Comparison of ENCODE assay signal across 8 mouse cellular contexts in the genomic region with DNA sequence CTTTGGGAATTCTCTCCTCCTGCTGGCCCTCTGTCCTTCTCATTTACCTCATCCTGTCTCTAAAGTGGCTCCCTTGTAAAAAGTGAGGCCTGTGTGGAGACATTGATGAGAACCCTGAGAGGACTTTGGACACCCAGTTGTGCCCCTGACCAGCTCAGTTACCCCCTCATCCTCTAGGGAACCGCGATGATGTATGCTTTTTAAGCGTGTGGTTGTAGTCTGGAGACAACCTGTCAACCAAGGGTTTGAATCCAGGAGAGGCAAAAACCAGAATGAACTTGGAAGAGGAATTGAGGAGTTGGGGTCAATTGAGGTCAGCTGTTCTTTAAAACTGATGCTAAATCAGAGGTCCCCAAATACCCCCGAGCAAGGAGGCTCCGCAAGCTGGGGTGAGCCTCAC. TPM values are rescaled to one million over a fixed set of nuclear protein-coding genes. Genes with fewer than 3 reads are reported as not detected.
A peak's percentile ranks its signal among the peaks of the same experiment; 100 is the strongest.
DNase-seq lines count a peak whose midpoint lies in the region; ATAC-seq lines count a peak whose summit lies in the region.

No protein-coding gene starts in this region.

- 0 out of 2 replicates have a peak overlapping the region, but pooled peaks have one; percentile 40 for H3K9ac ChIP-seq in heart, embryonic 13.5 days
- peak overlapping the region; percentile 94 for H3K9ac ChIP-seq in hindbrain, embryonic 12.5 days

- DNase-seq in heart, postnatal 14 days: no peak
- no peak for DNase-seq in midbrain, embryonic 10.5 days (ENCODE audit: low spot score)
- no peak for DNase-seq in right cerebral cortex, postnatal 25 days
- DNase-seq in gastrocnemius, postnatal 10 days: no peak
- DNase-seq in embryo, embryonic 10.5 days (ENCODE audit: low spot score): no peak

- intact Hi-C loops in heart, postnatal 14 days (cut with DNase I): loop anchor here (2.0 kb wide), 1 partner anchor 19 kb away; no protein-coding TSS in a partner anchor

- no peak for ATAC-seq in heart, embryonic 13.5 days (ENCODE audit: extremely low read depth, insufficient number of reproducible peaks, low FRiP score, low TSS enrichment)
- ATAC-seq in hindbrain, embryonic 12.5 days (ENCODE audit: low FRiP score): no peak; the same call in 1 of the 2 replicates

- H3K9me3 ChIP-seq in heart, embryonic 13.5 days: no peaks in the 10 kb centered on the region
- H3K9me3 ChIP-seq in hindbrain, embryonic 12.5 days (replicated peaks): no peaks in the 10 kb centered on the region
- no peaks in the 10 kb centered on the region for H3K9me3 ChIP-seq in midbrain, embryonic 10.5 days (replicated peaks)

- no peak overlapping the region for H3K27ac ChIP-seq in heart, embryonic 13.5 days (replicated peaks)
- no peak overlapping the region for H3K27ac ChIP-seq in brown adipose tissue, adult 24 weeks (replicated peaks; ENCODE audit: low read depth, low read length)
- H3K27ac ChIP-seq in hindbrain, embryonic 12.5 days: peak overlapping the region; percentile 92
- peak overlapping the region; percentile 96 for H3K27ac ChIP-seq in midbrain, embryonic 10.5 days (replicated peaks)

- no peaks in the 10 kb centered on the region for H3K36me3 ChIP-seq in heart, embryonic 13.5 days
- peaks cover 23% of the 10 kb centered on the region for H3K36me3 ChIP-seq in hindbrain, embryonic 12.5 days
- peaks cover 28% of the 10 kb centered on the region for H3K36me3 ChIP-seq in midbrain, embryonic 10.5 days

- H3K4me1 ChIP-seq in heart, embryonic 13.5 days: peaks cover 15% of the 10 kb centered on the region
- H3K4me1 ChIP-seq in brown adipose tissue, adult 24 weeks (ENCODE audit: control insufficient read depth, insufficient read depth, insufficient read length, low read length): no peaks in the 10 kb centered on the region
- H3K4me1 ChIP-seq in hindbrain, embryonic 12.5 days: peaks cover 22% of the 10 kb centered on the region
- H3K4me1 ChIP-seq in midbrain, embryonic 10.5 days: peaks cover 33% of the 10 kb centered on the region

- H3K4me2 ChIP-seq in heart, embryonic 13.5 days: peak overlapping the region; percentile 92
- peak overlapping the region; percentile 75 for H3K4me2 ChIP-seq in hindbrain, embryonic 12.5 days (replicated peaks)

- peak overlapping the region; percentile 68 for H3K4me3 ChIP-seq in heart, embryonic 13.5 days
- H3K4me3 ChIP-seq in brown adipose tissue, adult 24 weeks (ENCODE audit: insufficient read depth, low read depth, low read length): peak overlapping the region; percentile 59
- H3K4me3 ChIP-seq in hindbrain, embryonic 12.5 days: peak overlapping the region; percentile 81
- H3K4me3 ChIP-seq in midbrain, embryonic 10.5 days: peak overlapping the region; percentile 90

- 44% methylated on average over 5 of the region's 5 CpGs for whole genome bisulfite sequencing in heart, embryonic 13.5 days
- 44% methylated on average over 5 of the region's 5 CpGs for WGBS in hindbrain, embryonic 12.5 days
- WGBS in midbrain, embryonic 10.5 days: 47% methylated on average over 5 of the region's 5 CpGs

- H3K27me3 ChIP-seq in heart, embryonic 13.5 days (replicated peaks): peaks cover 50% of the 10 kb centered on the region
- peaks cover 4% of the 10 kb centered on the region; the same call in 1 of the 2 replicates for H3K27me3 ChIP-seq in hindbrain, embryonic 12.5 days
- H3K27me3 ChIP-seq in midbrain, embryonic 10.5 days (ENCODE audit: low read depth, poor library complexity, severe bottlenecking): peaks cover 15% of the 10 kb centered on the region

RNA-seq across cellular contexts. Expression of a gene that starts 0.4 kb away (rescaled TPM):
- 1.6 and 1.7 TPM in 2 replicates for polyA plus RNA-seq in heart, embryonic 13.5 days (2015; fragmentation: Nextera tagmentation; extraction: Ambion mirVana)
- total RNA-seq in heart, postnatal 14 days (2021): 1 to 10 TPM; 8.9 to 9.0 TPM
- 5.6 and 6.7 TPM in 2 replicates for polyA plus RNA-seq in brown adipose tissue, adult 24 weeks (2012; ENCODE audit: insufficient read depth, insufficient read length, missing spikeins)
- 17.9 and 19.3 TPM in 2 replicates for polyA plus RNA-seq in hindbrain, embryonic 12.5 days (2016; fragmentation: Nextera tagmentation; extraction: Ambion mirVana)
- polyA plus RNA-seq in midbrain, embryonic 10.5 days (2016; fragmentation: Nextera tagmentation; extraction: Ambion mirVana): 11.9 and 13.5 TPM in 2 replicates
- total RNA-seq in gastrocnemius, postnatal 10 days (2021): 10 to 100 TPM; 12.1 to 13.8 TPM

RNA-seq across cellular contexts. Expression of a gene that starts 29.5 kb away (rescaled TPM):
- polyA plus RNA-seq in heart, embryonic 13.5 days (2015; fragmentation: Nextera tagmentation; extraction: Ambion mirVana): 1.1 and 2.2 TPM in 2 replicates
- 1 to 10 TPM in 1 of 2 experiments, under 1 TPM in 1; 0.88 to 1.6 TPM for total RNA-seq in heart, postnatal 14 days (2021)
- 7.7 and 8.3 TPM in 2 replicates for polyA plus RNA-seq in brown adipose tissue, adult 24 weeks (2012; ENCODE audit: insufficient read depth, insufficient read length, missing spikeins)
- polyA plus RNA-seq in hindbrain, embryonic 12.5 days (2016; fragmentation: Nextera tagmentation; extraction: Ambion mirVana): 1.9 and 2.1 TPM in 2 replicates
- 0.17 and 0.35 TPM in 2 replicates for polyA plus RNA-seq in midbrain, embryonic 10.5 days (2016; fragmentation: Nextera tagmentation; extraction: Ambion mirVana)
- total RNA-seq in gastrocnemius, postnatal 10 days (2021): 1 to 10 TPM; 2.8 to 4.1 TPM

Comparison
In these comparisons a context has a peak if more than half of its experiments do, and no peak if none do; other contexts are left out.
1. H3K27ac ChIP-seq: peak in hindbrain, embryonic 12.5 days (single experiment) and midbrain, embryonic 10.5 days (single experiment); none in heart, embryonic 13.5 days (single experiment) and brown adipose tissue, adult 24 weeks (single experiment).
2. Peak in every context shown above with its lines, with median percentiles within 50 percentile points of each other: H3K4me3 ChIP-seq.